Mouse (Mus musculus) forebrain, postnatal 0 days (tissue): ENCODE results near the gene Gid8. TPM values are rescaled to one million over a fixed set of nuclear protein-coding genes. Genes with fewer than 3 reads are reported as not detected.
A peak's percentile ranks its signal among the peaks of the same experiment; 100 is the strongest.

Experiments
- ATAC-seq: fragments of 200-750 bp; cut with Nextera tagmentation; 2 replicates; pipeline ENCODE4 v1.8.0; 2017; ENCODE audit warnings: mild to moderate bottlenecking, moderate library complexity
- DNase-seq: peaks from one replicate; pipeline ENCODE4 v3.0.0-alpha.2; 2015
- H3K27ac ChIP-seq: fragments of 300-500 bp; sonication (generic); 2 replicates; pipeline ENCODE4 v1.5.1; 2014; ENCODE audit warnings: low read depth, mild to moderate bottlenecking, antibody characterized with exemption, low read length, moderate library complexity, mixed read lengths
- H3K27me3 ChIP-seq: fragments of 300-500 bp; sonication (generic); 2 replicates; pipeline ENCODE4 v1.6.1; 2014; ENCODE audit warnings: mild to moderate bottlenecking, low read length, mixed read lengths; ENCODE audit not compliant: insufficient read depth
- H3K36me3 ChIP-seq: fragments of 300-500 bp; sonication (generic); 2 replicates; pipeline ENCODE4 v1.6.1; 2014; ENCODE audit warnings: mild to moderate bottlenecking, moderate library complexity; ENCODE audit not compliant: insufficient read depth
- H3K4me1 ChIP-seq: fragments of 300-500 bp; sonication (generic); 2 replicates; pipeline ENCODE4 v1.6.1; 2014; ENCODE audit warnings: antibody characterized with exemption; ENCODE audit not compliant: insufficient read depth
- H3K4me2 ChIP-seq: fragments of 300-500 bp; sonication (generic); 2 replicates; pipeline ENCODE4 v1.6.1; 2014; ENCODE audit warnings: low read depth, mild to moderate bottlenecking, moderate library complexity
- H3K4me3 ChIP-seq: fragments of 300-500 bp; sonication (generic); 2 replicates; pipeline ENCODE4 v1.5.1; 2014; ENCODE audit warnings: low read depth, low read length, mixed read lengths
- H3K9ac ChIP-seq: fragments of 300-500 bp; sonication (generic); 2 replicates; pipeline ENCODE4 v1.6.1; 2014; ENCODE audit warnings: mild to moderate bottlenecking
- H3K9me3 ChIP-seq: fragments of 300-500 bp; sonication (generic); 2 replicates; pipeline ENCODE4 v1.6.1; 2016; ENCODE audit warnings: low read length
- CTCF ChIP-seq: sonication (generic); IDR thresholded peaks from 2 replicates; pipeline ENCODE4 v1.5.1; 2016; ENCODE audit warnings: antibody characterized with exemption, control low read depth, low read depth
- WGBS: fragments of 180-500 bp; shearing (Covaris S2); extraction: QIAGEN DNeasy Blood & Tissue Kit; methylation state at CpG from one replicate; pipeline ENCODE4 v1.1.7; 2014; 5-methylcytosine and 5-hydroxymethylcytosine counted together
- polyA plus RNA-seq: library from polyadenylated mRNA; unstranded; fragments of >200 nt; fragmentation: Nextera tagmentation; extraction: Ambion mirVana; gene quantifications from 2 replicates; pipeline ENCODE4 v1.2.1, GENCODE M21; 2015
- total RNA-seq: library from RNA; depleted of rRNA; stranded (reverse); fragments of >200 nt; gene quantifications from 2 replicates; pipeline ENCODE4 v1.2.3, GENCODE M21; 2014

Gid8 gene
- total and polyA plus RNA-seq, 2 experiments from 2014 or later = 50.6 to 69.9 TPM

DNA sequence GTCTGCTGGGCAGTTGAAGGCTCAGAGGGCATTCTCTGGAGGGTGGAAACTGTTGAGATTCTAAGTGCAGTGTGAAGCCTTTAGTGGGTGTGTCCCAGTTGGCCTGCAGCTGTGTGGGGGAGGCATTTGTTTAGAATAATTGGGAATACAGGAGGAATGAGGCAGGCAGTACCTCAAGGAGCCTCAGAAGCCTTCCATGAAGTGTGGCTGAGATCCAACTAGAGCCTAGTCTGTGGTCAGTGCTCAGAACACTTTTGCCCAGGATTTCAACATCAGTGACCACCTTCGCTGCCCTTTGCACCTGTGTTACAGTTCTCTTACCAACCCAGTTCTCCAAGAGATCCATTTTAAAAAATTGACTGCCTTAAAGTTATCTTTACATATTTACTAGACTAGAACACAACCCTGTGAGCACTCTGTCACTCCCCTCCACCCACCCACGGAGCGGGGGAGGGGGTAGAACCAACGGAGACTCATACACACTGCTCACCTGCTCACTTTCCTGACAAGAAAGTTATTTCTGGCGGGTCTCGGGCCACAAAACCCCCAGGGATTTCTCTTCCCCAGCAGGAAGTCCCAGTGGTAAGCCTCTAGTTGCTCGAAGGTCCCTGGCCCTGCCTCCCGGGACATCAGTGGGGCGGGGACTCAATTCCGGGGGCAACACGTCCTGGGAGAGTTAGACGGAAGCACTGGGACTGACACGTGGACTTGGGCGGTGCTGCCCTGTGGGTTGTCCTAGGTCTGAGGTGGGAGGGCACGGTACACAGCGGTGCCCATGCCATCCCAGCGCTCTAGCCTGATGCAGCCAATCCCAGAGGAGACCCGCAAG, 14.9 kb downstream of the Gid8 start, which contains the start of gene Slc17a9:
Gene Slc17a9 (plus strand): TSS at position 679 of the 829 bp plus-strand sequence.
- Histone ChIP-seq H3K27me3 (no peaks in the 10 kb centered on the region), H3K4me1 (no peaks in the 10 kb centered on the region), H3K27ac (no peak within 1 kb of the TSS), H3K36me3 (peaks cover 40% of the 10 kb centered on the region), H3K9me3 (no peaks in the 10 kb centered on the region), H3K9ac (no peak within 1 kb of the TSS; the same call in 1 of the 2 replicates), H3K4me2 (no peak within 1 kb of the TSS), H3K4me3 (no peak within 1 kb of the TSS)
- no peak for TF ChIP-seq CTCF
- WGBS = 7% methylated on average over 18 of the region's 18 CpGs
- ATAC-seq = peak; percentile 21; the same call in 1 of the 2 replicates
- DNase-seq = no peak

DNA sequence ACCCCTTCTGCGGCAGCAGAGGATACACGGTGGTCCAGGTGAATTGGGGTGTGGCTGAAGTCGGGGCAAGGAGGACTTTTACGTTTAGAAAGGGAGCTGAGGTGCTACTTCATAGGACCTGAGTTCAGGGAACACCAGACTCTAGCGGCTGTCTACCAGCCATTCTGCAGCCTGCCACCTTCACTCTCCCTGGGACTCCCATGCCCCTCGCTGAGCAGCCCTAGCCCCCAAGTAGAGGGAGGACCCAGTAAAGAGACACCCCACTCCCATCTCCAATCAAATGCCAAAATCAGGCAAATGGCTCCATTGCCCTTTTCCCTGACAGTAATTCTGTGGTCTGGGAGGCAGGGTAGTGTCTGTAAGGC, 15.5 kb downstream of the Gid8 start:
- H3K4me2 ChIP-seq = no peak overlapping the region
- peaks cover 34% of the 10 kb centered on the region for H3K36me3 ChIP-seq
- H3K4me1 ChIP-seq = no peaks in the 10 kb centered on the region
- no peaks in the 10 kb centered on the region for H3K27me3 ChIP-seq
- no peak overlapping the region for H3K4me3 ChIP-seq
- WGBS = 8% methylated on average over 6 of the region's 6 CpGs
- TF ChIP-seq CTCF = no peak
- DNase-seq = no peak
- no peak overlapping the region for H3K27ac ChIP-seq
- H3K9ac ChIP-seq = no peak overlapping the region; the same call in 1 of the 2 replicates
- 0 out of 2 replicates have a peak, but pooled peaks have one; percentile 5 for ATAC-seq
- no peaks in the 10 kb centered on the region for H3K9me3 ChIP-seq

DNA sequence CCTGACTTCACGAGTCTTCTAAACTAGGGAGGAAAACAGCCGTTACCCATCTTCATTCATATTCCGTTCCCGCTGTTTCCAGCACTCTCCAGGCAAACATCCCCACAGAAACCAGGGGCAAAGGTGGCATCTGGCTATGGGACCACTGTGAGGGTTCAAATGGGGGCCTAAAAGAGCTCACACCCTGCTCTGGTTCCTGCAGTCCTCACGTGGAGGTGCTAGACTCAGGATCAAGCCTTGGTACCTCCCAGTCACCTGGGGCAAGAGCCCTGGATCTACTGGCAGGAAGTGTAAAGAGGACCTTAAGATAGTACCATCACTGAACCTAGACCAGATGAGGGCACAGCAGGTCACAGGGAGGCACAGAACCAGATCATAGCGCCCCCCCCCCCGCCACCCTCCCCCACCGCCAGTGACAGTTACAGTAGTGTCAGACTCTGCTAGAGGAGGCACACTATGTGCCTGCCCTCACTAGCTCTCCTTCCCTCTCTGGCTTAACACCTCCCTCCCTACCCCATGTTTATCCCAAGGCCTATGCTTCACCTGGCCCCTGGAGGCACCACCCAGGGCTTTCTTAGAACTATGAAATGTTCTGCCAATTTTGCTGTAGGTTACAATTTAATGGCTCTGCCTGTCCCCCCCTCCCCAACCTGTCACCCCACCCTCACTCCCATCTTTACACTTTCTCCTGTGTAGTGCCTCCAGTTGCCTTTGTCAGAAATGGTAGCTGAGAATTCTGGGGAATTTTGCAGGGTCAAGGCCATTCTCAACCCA, 16.1 kb downstream of the Gid8 start:
- ATAC-seq = no peak
- H3K27ac ChIP-seq = no peak overlapping the region
- H3K9me3 ChIP-seq = no peaks in the 10 kb centered on the region
- no peak overlapping the region for H3K4me3 ChIP-seq
- WGBS = 38% methylated on average over 8 of the region's 8 CpGs
- no peaks in the 10 kb centered on the region for H3K4me1 ChIP-seq
- no peak for TF ChIP-seq CTCF
- no peak overlapping the region for H3K4me2 ChIP-seq
- DNase-seq = no peak
- no peaks in the 10 kb centered on the region for H3K27me3 ChIP-seq
- H3K36me3 ChIP-seq = peaks cover 28% of the 10 kb centered on the region
- H3K9ac ChIP-seq = no peak overlapping the region; the same call in 1 of the 2 replicates

DNA sequence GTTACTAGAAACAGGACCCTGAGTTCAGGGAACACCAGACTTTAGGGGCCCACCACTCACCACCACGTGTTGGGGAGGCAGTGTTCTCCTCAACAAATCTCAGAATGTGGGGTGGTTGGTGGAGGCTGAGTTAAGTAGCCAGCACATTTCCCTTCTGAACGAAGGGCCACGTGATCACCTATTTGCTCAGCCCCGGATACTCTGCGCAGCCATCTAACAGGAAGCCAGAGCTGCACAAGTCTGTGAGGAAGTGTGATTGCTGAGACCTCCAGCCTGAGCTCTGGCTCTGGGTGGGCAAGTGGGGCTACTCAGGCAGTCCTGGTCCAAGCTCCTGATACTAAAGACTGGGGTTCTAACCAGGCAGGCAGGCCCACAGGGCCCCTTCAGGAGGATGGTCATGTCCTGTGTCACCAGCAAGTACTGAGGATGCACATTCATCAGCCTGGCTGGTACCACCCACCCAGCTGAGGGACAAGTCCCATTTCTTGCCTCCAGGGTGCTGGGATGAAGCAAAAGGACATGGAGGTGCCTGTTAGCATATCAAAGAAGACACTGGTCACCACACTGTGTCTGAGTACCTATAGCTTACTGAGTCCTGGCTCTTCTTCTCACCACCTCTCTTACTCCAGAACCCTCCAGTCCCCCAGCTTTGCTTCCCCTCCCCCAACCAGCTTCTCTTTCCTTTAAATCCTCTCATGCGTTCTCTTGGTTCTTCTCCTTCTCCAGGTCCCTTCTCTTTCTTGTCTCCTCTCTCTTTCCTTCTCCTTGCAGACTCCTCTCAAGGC, 16.9 kb downstream of the Gid8 start:
- H3K27ac ChIP-seq = no peak overlapping the region
- H3K9ac ChIP-seq = no peak overlapping the region
- H3K4me3 ChIP-seq = no peak overlapping the region
- TF ChIP-seq CTCF = no peak
- no peaks in the 10 kb centered on the region for H3K4me1 ChIP-seq
- no peaks in the 10 kb centered on the region for H3K9me3 ChIP-seq
- H3K4me2 ChIP-seq = no peak overlapping the region
- peaks cover 20% of the 10 kb centered on the region for H3K36me3 ChIP-seq
- no peak for ATAC-seq
- WGBS = 75% methylated on average over 6 of the region's 6 CpGs
- H3K27me3 ChIP-seq = no peaks in the 10 kb centered on the region
- DNase-seq = no peak

DNA sequence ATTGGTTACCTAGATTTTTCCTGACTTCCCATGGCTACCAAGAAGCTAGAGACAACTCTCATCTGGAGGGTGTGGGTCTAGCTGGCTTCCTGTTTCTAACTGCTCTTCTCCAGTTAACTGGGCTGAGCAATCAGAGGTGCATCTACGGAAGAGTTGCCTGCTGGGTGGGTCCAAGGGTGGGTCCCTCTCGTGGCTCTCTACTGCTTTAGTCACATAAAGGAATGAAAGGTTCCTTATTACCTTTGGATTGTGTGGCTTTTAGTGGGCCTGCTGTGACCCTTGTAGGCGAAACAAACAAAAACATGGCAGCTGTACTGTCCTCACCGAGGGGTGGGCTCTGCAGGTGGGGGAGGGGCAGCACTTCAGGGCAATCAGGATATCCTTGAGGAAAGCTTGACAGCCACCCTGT, 17.7 kb downstream of the Gid8 start:
- Histone ChIP-seq H3K27me3 (no peaks in the 10 kb centered on the region), H3K27ac (no peak overlapping the region), H3K36me3 (peaks cover 13% of the 10 kb centered on the region; the same call in 1 of the 2 replicates), H3K4me1 (no peaks in the 10 kb centered on the region), H3K4me3 (no peak overlapping the region), H3K9ac (no peak overlapping the region), H3K9me3 (no peaks in the 10 kb centered on the region), H3K4me2 (no peak overlapping the region)
- ATAC-seq (no peak), DNase-seq (no peak)
- WGBS = 54% methylated on average over 4 of the region's 4 CpGs
- TF ChIP-seq CTCF = no peak

DNA sequence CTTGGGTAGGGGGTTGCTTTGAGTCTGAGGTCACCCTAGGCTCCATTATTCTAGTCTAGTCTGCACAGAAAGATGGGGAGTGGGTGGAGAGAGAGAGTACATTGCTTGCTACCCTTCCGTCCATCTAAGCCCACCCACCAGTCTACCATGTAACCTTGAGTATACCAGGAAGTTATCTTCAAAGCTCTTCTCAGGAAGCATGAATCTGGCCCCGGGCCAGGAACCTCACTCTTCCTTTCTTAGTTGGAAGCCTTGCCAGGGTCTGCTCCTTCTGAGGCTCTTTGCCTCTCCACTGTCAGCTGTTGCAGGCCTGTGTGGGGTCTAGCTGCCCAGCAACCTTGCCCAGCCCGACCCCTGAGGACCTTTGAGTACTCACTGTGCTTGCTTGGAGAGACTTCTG, 21.1 kb downstream of the Gid8 start:
- DNase-seq (no peak), ATAC-seq (no peak)
- Histone ChIP-seq H3K4me2 (no peak overlapping the region), H3K36me3 (no peaks in the 10 kb centered on the region), H3K27ac (no peak overlapping the region), H3K9me3 (no peaks in the 10 kb centered on the region), H3K27me3 (no peaks in the 10 kb centered on the region), H3K9ac (no peak overlapping the region), H3K4me3 (no peak overlapping the region), H3K4me1 (no peaks in the 10 kb centered on the region)
- no peak for TF ChIP-seq CTCF
- WGBS = 74% methylated on average over 3 of the region's 3 CpGs
